Mouse (Mus musculus) adrenal gland, adult 8-10 months (tissue): ENCODE data around the gene Gkn3. TPM values are rescaled to one million over a fixed set of nuclear protein-coding genes. Genes with fewer than 3 reads are reported as not detected.

Experiments used
- DNase-seq: peaks from one replicate; pipeline ENCODE4 v3.0.0; 2022
- total RNA-seq, 4 experiments: library from RNA; stranded (reverse); gene quantifications; 2 replicates each; pipeline ENCODE4 v1.2.4; 2022

Gkn3 gene
- under 1 TPM in 2 of 4 experiments, not detected in 2; 0.59 to 0.99 TPM for total RNA-seq

DNA sequence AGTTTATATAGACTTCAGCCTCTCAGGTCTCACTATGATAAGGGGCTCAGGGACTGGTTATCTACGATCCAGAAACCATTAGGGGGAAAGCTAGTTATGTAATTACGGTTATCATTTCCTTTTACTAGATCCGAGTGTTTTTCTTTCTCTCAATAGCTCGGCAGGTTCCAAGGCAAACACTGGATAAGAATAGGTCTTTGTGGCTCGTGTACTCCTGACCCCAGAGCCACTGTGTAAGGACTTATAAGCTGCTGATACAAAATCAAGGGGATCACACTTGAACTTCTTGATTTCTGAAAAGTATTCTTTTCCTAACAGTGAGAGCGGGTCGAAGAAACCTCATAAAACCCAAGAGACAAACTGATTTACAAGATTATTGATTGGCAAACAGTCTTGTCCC is at the start of gene Gkn3:
Gene Gkn3 (minus strand): TSS at position 59 of the 400 bp plus-strand sequence.
- no peak for DNase-seq

- no peak for DNase-seq
Measured at GRCm38 (mm10) chr6:87436745-87437144, 48.0 kb upstream of the Gkn3 start.

DNA sequence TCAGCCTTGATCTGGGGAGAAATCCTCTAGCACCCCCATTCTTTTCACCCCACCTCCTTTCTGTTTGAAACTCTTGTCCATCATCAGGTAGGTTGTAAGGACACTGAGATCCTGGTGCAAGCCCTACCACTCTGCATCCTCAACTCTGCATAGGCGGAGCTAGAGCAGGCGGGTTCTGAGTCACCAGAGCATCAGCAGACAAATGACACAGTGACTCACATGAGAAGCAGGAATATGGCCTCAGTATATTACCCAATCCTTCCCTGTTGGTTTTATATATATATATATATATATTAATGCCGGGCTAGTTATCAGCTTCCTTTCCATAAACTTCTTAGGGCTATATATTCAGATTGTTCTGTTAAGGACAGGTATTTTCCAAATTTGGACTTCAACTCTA is 47.1 kb upstream of the Gkn3 start:
- no peak for DNase-seq

DNA sequence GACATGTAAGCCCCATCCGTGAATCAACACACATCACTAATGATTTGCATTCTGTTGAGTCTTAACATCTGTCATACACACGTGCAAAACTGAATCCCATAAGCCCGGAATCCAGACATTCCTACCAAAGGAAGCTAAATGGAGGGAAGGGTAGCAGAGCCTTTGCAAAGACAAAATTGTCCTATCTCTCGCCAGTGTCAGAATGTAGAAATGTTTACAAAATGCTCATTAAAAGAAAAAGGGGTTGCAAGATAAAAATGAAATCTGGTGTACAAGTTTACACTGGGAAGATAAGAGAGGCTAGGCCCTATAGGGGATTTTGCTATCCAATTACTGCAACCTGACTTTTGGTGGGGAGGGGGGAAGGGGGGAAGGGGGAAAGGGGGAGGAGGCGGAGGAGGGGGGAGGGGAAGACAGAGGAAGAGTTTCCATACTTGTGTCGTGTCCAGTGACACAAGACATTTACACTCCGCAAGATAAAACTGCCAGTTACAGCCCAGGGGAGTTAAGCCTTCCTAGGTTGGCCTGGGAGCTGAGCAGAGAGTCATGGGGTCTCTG is 39.8 kb upstream of the Gkn3 start, which contains the start of gene Bmp10:
Gene Bmp10 (plus strand): TSS at position 508 of the 558 bp plus-strand sequence.
- no peak for DNase-seq

- DNase-seq, result no peak
Measured at GRCm38 (mm10) chr6:87427616-87428015, 38.9 kb upstream of the Gkn3 start.

- DNase-seq, result no peak
Measured at GRCm38 (mm10) chr6:87426954-87427353, 38.2 kb upstream of the Gkn3 start.

GRCm38 (mm10) chr6:87424037-87424816 is 35.5 kb upstream of the Gkn3 start:
- DNase-seq, result peak; percentile 14

DNA sequence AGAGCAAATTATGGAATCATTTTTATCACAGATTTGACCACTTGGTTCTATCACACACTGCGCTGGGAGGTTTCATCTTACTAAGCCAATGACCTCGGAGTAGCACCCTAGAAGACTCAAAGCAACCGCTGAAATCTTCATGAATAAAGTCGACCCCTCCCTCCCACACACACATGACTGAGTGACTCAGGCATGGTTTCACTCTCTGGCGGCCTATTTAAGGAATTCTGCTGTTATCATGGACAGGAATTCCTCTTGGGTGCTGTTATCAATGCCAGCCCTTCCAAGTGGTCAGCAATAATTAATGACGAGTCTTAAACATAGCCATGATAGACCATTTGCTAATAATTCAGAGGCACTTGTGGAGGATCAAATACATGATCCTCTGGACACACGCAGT is 33.6 kb upstream of the Gkn3 start:
- DNase-seq, result peak; percentile 3

GRCm38 (mm10) chr6:87412011-87412410 is 23.3 kb upstream of the Gkn3 start:
- no peak for DNase-seq

DNA sequence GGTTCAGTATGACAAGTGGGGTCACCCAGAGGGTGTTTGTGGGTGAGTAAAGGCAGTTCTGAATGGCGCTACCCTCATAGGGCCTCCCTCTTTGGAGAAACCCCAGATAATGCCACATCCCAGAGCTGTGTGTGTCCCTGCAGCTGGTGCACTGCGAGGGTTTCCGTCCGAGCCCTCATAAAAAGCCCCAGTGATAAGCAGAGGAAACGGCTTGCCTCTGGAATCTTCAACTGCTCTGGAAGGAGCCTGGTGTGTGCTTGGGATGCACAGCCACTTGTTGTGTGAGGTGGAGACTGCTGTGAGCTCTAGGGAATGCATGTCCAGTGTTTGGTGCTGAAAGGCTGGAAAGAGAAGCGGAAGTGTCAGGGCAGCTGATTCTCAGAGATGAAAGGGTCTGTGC is 12.7 kb upstream of the Gkn3 start:
- DNase-seq, result no peak

- no peak for DNase-seq
Measured at GRCm38 (mm10) chr6:87399886-87400566, 11.3 kb upstream of the Gkn3 start.

DNA sequence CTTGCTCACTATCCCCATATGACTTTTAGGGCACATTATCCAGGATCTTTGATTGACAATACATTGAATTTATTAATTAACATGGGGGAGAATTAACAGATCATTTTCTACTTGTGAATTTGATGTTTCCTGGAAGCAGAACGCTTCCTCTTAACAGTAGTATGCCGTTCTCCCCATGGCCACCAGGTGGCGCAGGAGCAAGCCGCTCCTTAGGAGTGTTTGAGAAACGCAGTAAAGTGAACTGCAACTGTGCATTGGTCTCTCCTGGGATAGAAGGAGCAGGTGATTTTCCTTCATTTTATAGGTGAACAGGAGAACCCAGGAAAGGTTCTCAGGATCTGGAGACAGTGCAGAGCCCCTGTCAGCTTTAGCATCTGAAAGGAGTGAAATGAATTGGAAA is 10.4 kb upstream of the Gkn3 start:
- DNase-seq, result no peak

DNA sequence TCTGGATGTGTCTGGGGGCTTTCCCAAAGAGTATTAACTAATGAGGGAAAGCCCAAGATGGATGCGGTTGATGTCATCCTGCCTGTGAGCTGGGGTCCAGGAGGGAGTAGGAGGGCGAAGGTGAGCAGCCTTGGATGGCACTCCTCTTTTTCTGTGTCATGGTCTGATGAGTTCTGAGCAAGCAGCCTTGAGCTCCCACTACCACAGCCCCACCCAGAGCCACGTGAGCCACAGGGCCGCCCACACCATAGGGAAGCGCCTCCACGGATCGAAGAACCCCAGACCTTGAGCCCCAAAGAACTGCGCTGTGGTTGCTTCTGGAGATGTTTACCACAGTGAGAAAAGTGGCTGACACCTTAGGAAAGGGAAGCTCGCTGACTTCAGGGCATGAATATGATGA is 6.0 kb upstream of the Gkn3 start:
- DNase-seq, result no peak

- DNase-seq, result no peak
Measured at GRCm38 (mm10) chr6:87393466-87394205, 4.9 kb upstream of the Gkn3 start.

DNA sequence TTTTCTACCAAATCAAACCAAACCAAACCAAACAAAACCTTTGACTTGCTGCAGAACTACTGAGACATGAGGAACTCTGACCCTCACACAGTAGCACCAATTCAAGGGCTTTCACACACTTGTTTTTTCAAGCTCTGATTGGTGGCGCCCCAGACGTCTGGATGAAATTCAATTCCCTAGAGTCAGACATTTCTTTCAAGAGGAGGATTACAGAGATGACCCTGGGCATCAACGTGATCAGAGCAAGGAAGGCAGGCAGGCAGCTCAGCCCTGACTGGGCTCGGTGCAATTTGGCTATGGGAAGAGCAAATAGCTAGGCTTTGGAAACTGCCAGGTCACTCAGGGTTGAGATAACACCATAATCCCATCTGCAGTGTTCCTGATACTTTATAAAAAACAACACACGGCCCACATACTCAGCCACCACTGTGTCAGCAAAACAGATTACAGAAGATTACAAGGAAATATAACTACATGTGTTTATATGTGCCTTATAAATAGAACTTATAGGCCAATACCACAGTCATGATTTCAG is 787 bp upstream of the Gkn3 start:
- no peak for DNase-seq

DNA sequence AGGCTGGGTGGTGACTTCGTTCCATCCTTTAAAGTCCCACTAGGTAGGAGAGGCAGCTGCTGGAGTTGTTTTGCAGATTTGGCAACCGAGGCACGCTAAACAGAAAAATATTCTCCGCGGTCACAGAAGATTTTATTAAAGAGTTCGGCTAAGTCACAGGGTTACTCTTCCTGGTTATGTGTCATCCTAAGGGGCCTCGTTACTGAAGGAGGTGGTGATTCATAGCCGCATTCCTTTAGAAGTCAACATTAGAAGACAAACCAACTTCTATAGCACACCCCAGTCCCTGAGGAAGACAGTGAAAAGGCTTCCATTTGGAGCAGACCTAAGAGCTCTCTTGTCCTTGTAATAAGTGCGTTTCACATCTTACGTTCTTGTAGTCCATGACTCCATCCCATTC is 2.1 kb downstream of the Gkn3 start:
- DNase-seq, result no peak

GRCm38 (mm10) chr6:87386203-87386602 is 2.5 kb downstream of the Gkn3 start:
- DNase-seq, result no peak

GRCm38 (mm10) chr6:87384761-87385160 is 4.0 kb downstream of the Gkn3 start:
- DNase-seq, result no peak

GRCm38 (mm10) chr6:87383926-87384691 is 4.6 kb downstream of the Gkn3 start:
- DNase-seq, result no peak

DNA sequence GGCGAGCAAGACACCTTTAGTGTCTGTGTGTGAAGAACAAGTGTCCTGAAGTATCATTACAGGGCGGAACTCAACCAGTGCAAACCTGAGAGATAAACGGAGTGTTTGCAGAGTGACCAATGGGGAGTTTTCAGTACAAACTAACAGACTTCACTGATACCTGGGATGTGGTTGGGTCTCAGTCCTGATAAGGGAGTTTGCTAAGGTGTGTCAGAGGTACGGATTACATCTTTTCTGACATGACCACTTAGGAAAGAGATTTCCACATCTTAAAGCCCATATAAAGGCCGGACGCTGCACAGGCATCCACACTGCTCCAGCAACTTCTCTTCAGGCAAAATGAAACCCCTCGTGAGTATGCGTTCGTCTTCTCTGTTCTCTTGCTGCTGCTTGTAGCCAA is 15.7 kb downstream of the Gkn3 start, which contains the start of gene Gkn2:
Gene Gkn2 (plus strand): TSS at position 301 of the 400 bp plus-strand sequence.
- no peak for DNase-seq

GRCm38 (mm10) chr6:87369223-87369622 is 19.5 kb downstream of the Gkn3 start:
- DNase-seq, result no peak

DNA sequence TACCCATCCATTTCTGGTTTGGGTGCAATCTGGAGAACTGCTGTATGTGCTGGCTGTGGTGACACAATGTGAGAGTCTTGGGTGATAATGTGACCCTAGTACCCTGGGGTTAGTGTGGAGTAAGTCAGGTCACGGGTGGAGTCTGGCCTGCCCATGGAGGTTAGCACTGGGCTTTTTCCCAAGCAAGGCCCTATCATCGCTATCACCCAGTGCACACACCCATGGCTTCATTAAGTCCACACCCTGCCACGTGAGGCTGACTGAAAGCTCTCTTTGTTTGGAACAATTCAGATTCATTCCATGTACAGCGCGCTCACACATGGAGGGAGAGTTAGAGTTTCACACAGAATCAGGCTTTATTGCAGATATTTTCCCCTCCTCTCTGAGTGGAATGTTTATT is 34.3 kb downstream of the Gkn3 start:
- DNase-seq, result no peak
